Mouse (Mus musculus): ENCODE measurements around the gene Olfr781.
"Not testable (repeated sequence)": the region's sequence is repeated elsewhere in the genome, so short reads cannot be mapped to it uniquely, and the experiment has no call there.

Olfr781 gene

DNA sequence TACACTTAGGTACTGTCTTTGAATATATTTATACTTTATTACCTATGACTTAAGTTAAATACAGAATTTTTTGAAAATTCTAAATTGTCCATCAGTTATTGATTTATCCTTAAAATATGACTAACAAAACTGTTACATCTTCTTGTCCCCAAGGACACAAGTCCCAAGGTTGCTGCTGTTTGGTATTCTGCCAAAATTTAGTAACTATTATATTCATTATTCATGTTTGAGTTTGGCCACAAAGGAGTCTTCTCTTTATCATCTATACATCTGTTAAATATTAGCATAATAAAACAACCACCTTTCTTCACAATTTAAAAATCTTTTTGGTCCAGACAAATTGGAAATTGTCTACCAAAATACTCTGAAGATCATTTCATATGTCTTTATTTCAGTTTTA lies at the start of gene Olfr781:
Olfr781 (plus strand) TSS at position 301 of the 400 bp plus-strand sequence.
- DNase-seq (ENCODE audit: low read depth, low spot score), result no peak

- DNase-seq (ENCODE audit: low read depth, low spot score), result not testable (repeated sequence)
Observed at GRCm38 (mm10) chr10:129312973-129313372, 15.7 kb upstream of the Olfr781 start.

- not testable (repeated sequence) for DNase-seq (ENCODE audit: low read depth, low spot score)
Observed at GRCm38 (mm10) chr10:129313521-129313920, 15.1 kb upstream of the Olfr781 start.

- DNase-seq (ENCODE audit: low read depth, low spot score), result no peak
Observed at GRCm38 (mm10) chr10:129317817-129318216, 10.8 kb upstream of the Olfr781 start, which contains the start of gene Olfr780. Olfr780 (plus strand) TSS chr10:129318117.

- DNase-seq (ENCODE audit: low read depth, low spot score), result no peak
Observed at GRCm38 (mm10) chr10:129348550-129348949, 19.9 kb downstream of the Olfr781 start, which contains the start of gene Olfr782. Olfr782 (plus strand) TSS chr10:129348850.

DNA sequence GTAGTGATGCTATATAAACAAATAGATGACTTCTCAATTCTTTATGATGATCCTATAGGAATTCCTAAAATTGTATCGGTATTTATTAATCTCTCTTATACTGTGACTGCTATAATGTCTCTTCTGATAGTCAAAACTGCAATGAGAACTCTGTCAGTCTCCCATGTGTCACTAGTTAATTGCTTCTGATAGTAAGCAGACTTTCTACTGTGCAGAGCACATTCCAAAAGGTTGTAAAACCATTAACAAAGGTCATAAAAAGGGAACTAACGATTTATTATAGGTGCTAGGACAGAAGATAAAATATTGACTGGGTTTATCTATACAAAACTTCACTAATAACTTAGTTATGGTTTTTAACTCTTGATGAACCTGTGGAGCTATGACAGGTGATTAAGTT lies 23.8 kb downstream of the Olfr781 start:
- not testable (repeated sequence) for DNase-seq (ENCODE audit: low read depth, low spot score)

DNA sequence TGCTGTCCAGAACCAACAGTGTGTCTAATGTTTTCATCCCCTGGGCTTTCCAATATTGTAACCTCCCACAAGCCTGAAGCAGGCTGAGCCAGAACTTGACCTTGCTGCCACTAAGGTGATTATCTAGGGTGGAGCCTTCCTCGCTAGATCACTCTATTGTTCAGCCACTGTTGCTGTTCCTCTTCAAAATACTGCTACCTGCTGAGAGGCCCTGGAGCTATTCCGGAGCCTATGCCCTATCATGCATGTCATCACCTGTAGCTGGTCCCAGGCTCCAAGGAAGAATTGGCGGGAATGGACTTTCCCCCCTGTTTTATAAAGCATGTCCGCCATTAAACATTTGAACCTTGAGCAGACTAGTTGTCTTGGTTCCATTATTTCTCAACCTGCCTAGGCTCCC lies 27.8 kb downstream of the Olfr781 start:
- peak; percentile 53 for DNase-seq (ENCODE audit: low read depth, low spot score)

DNA sequence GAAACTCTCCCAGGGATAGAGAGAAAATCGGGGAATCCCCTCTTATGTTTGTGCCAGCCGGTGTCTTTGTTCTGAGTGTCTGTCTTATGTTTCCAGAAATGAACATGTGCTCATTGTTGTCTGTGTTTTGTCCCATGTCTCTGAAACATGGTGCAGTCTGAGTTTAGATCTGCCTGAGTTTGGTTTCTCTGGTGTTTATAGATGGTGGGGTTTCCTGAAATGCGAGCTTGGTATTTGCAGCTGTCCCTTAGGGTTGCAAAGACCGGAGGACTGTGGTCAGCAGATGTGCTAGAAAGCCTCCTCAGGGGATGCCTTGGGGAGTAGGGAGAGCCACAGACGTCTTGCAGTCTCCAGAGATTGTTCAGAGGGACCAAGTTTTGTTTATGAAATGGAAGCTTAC lies 28.7 kb downstream of the Olfr781 start:
- no peak for DNase-seq (ENCODE audit: low read depth, low spot score)

- DNase-seq (ENCODE audit: low read depth, low spot score), result not testable (repeated sequence)
Observed at GRCm38 (mm10) chr10:129374051-129374450, 45.4 kb downstream of the Olfr781 start.

All from ES-CJ7 (cell line).